Mouse (Mus musculus) gastrocnemius, postnatal 4 days (tissue): ENCODE data around the gene Antxr2. TPM values are rescaled to one million over a fixed set of nuclear protein-coding genes. Genes with fewer than 3 reads are reported as not detected.

Experiments used
- DNase-seq, 2 experiments: peaks; one replicate each; pipeline ENCODE4 v3.0.0; 2021 to 2022; ENCODE audit warnings: low spot score in 2 of 2, mixed read lengths in 2 of 2
- total RNA-seq, 2 experiments: library from RNA; stranded (reverse); gene quantifications; 2 replicates each; pipeline ENCODE4 v1.2.3; 2021

Antxr2 gene
- total RNA-seq, 2 experiments from 2014 or later, result 52.8 to 56.1 TPM

- no peak for DNase-seq
These were observed 113.2 kb downstream of the Antxr2 start for GRCm38 (mm10) chr5:97917654-97918053.

GRCm38 (mm10) chr5:97914890-97915289 lies 116.0 kb downstream of the Antxr2 start:
- DNase-seq, result no peak

- DNase-seq, result no peak
These were observed 116.9 kb downstream of the Antxr2 start for GRCm38 (mm10) chr5:97913901-97914300.

GRCm38 (mm10) chr5:97907482-97907881 lies 123.4 kb downstream of the Antxr2 start:
- DNase-seq, result no peak

GRCm38 (mm10) chr5:97906537-97907266 lies 124.1 kb downstream of the Antxr2 start:
- DNase-seq, result no peak

- DNase-seq, result no peak
These were observed 125.0 kb downstream of the Antxr2 start for GRCm38 (mm10) chr5:97905856-97906255.

- no peak for DNase-seq
These were observed 129.7 kb downstream of the Antxr2 start for GRCm38 (mm10) chr5:97901096-97901495.

GRCm38 (mm10) chr5:97899321-97899720 lies 131.5 kb downstream of the Antxr2 start:
- DNase-seq, result no peak

- no peak for DNase-seq
These were observed 145.4 kb downstream of the Antxr2 start for GRCm38 (mm10) chr5:97885427-97885826.

GRCm38 (mm10) chr5:97884110-97884509 lies 146.7 kb downstream of the Antxr2 start:
- no peak for DNase-seq

- no peak for DNase-seq
These were observed 149.4 kb downstream of the Antxr2 start for GRCm38 (mm10) chr5:97881421-97881820.

GRCm38 (mm10) chr5:97880115-97880514 lies 150.7 kb downstream of the Antxr2 start:
- no peak for DNase-seq

GRCm38 (mm10) chr5:97878871-97879270 lies 152.0 kb downstream of the Antxr2 start:
- DNase-seq, result no peak

GRCm38 (mm10) chr5:97878215-97878794 lies 152.5 kb downstream of the Antxr2 start:
- DNase-seq, result no peak

GRCm38 (mm10) chr5:97876895-97877294 lies 153.9 kb downstream of the Antxr2 start:
- DNase-seq, result no peak

- no peak for DNase-seq
These were observed 162.9 kb downstream of the Antxr2 start for GRCm38 (mm10) chr5:97867921-97868320.

GRCm38 (mm10) chr5:97866975-97867374 lies 163.9 kb downstream of the Antxr2 start:
- DNase-seq, result no peak

- no peak for DNase-seq
These were observed 173.7 kb downstream of the Antxr2 start for GRCm38 (mm10) chr5:97857101-97857500.

GRCm38 (mm10) chr5:97851981-97852748 lies 178.7 kb downstream of the Antxr2 start:
- DNase-seq, result no peak

GRCm38 (mm10) chr5:97847204-97847895 lies 183.5 kb downstream of the Antxr2 start:
- DNase-seq, result peak in 1 of 2 experiments; percentile 56

GRCm38 (mm10) chr5:97846503-97846902 lies 184.3 kb downstream of the Antxr2 start:
- DNase-seq, result no peak
